Mouse (Mus musculus) MEL (cell line): ENCODE data around the gene Ednra. TPM values are rescaled to one million over a fixed set of nuclear protein-coding genes. Genes with fewer than 3 reads are reported as not detected.

Source experiments
- DNase-seq: peaks from one replicate; pipeline ENCODE4 v3.0.0; 2011; ENCODE audit warnings: low read depth, low spot score
- H3K27ac ChIP-seq: 2 replicates; pipeline ENCODE4 v1.5.1; 2012; ENCODE audit warnings: low read depth, mild to moderate bottlenecking, control low read depth, low read length, moderate library complexity; ENCODE audit not compliant: control insufficient read depth
- H3K27me3 ChIP-seq, 2 experiments: fragments of 150-350 bp in 1 of 2; sonication (generic) in 1 of 2; 2 replicates each; pipeline ENCODE4 v1.6.1; 2012; ENCODE audit warnings: low read length in 2 of 2, mild to moderate bottlenecking in 2 of 2, improper control_type of control experiment in 1 of 2, moderate library complexity in 1 of 2; ENCODE audit not compliant: insufficient read depth in 2 of 2, control insufficient read depth in 1 of 2
- H3K36me3 ChIP-seq, 2 experiments: 2 replicates each; pipeline ENCODE4 v1.6.1; 2012 to 2014; ENCODE audit warnings: low read length in 2 of 2, improper control_type of control experiment in 1 of 2, inconsistent platforms in 1 of 2, mild to moderate bottlenecking in 1 of 2; ENCODE audit not compliant: insufficient read depth in 2 of 2, control insufficient read depth in 1 of 2
- H3K4me1 ChIP-seq, 2 experiments: fragments of 150-350 bp in 1 of 2; sonication (generic) in 1 of 2; 2 replicates each; pipeline ENCODE4 v1.6.1; 2012; ENCODE audit warnings: low read length in 2 of 2, improper control_type of control experiment in 1 of 2, mild to moderate bottlenecking in 1 of 2; ENCODE audit not compliant: insufficient read depth in 2 of 2, control insufficient read depth in 1 of 2
- H3K4me3 ChIP-seq, 2 experiments: fragments of 150-350 bp in 1 of 2; sonication (generic) in 1 of 2; 2 replicates each; pipeline ENCODE4 v1.5.1; 2012; ENCODE audit warnings: low read depth in 2 of 2, low read length in 2 of 2, mild to moderate bottlenecking in 2 of 2, moderate library complexity in 2 of 2, control low read depth in 1 of 2, improper control_type of control experiment in 1 of 2; ENCODE audit not compliant: control insufficient read depth in 1 of 2, insufficient read depth in 1 of 2
- H3K79me2 ChIP-seq: 2 replicates; pipeline ENCODE4 v1.6.1; 2012; ENCODE audit warnings: mild to moderate bottlenecking, low read length, moderate library complexity; ENCODE audit not compliant: control insufficient read depth, poor library complexity, insufficient read depth
- H3K9ac ChIP-seq: 2 replicates; pipeline ENCODE4 v1.6.1; 2012; ENCODE audit warnings: low read depth, mild to moderate bottlenecking, control low read depth, low read length, moderate library complexity; ENCODE audit not compliant: control insufficient read depth, poor library complexity, severe bottlenecking
- H3K9me3 ChIP-seq: fragments of 150-350 bp; sonication (generic); replicated peaks from 2 replicates; pipeline ENCODE4 v1.6.1; 2012; ENCODE audit warnings: mild to moderate bottlenecking, low read length, improper control_type of control experiment, moderate library complexity; ENCODE audit not compliant: insufficient read depth
- CHD1 ChIP-seq: IDR thresholded peaks from 2 replicates; pipeline ENCODE4 v1.6.1; 2012; ENCODE audit warnings: low read depth, mild to moderate bottlenecking, inconsistent platforms, low read length, improper control_type of control experiment
- CTCF ChIP-seq, 3 experiments: IDR thresholded peaks in 2 of 3; conservative IDR thresholded peaks in 1 of 3; 2 replicates each; pipeline ENCODE4 v1.5.1; 2011 to 2012; ENCODE audit warnings: low read length in 3 of 3, low read depth in 2 of 3, mild to moderate bottlenecking in 2 of 3, improper control_type of control experiment in 1 of 3, inconsistent platforms in 1 of 3, mixed read lengths in 1 of 3, moderate library complexity in 1 of 3; ENCODE audit not compliant: control insufficient read depth in 1 of 3, insufficient read depth in 1 of 3, poor library complexity in 1 of 3, severe bottlenecking in 1 of 3
- E2F4 ChIP-seq: IDR thresholded peaks from 2 replicates; pipeline ENCODE4 v1.6.1; 2011; ENCODE audit warnings: low read depth, low read length, improper control_type of control experiment, borderline replicate concordance
- ELF1 ChIP-seq: IDR thresholded peaks from 2 replicates; pipeline ENCODE4 v1.6.1; 2014; ENCODE audit warnings: low read depth, mild to moderate bottlenecking, inconsistent platforms, low read length, improper control_type of control experiment, moderate library complexity
- EP300 ChIP-seq, 2 experiments: IDR thresholded peaks; 2 replicates each; pipeline ENCODE4 v1.6.1; 2011; ENCODE audit warnings: improper control_type of control experiment in 2 of 2, low read length in 2 of 2, low read depth in 1 of 2, mild to moderate bottlenecking in 1 of 2
- ETS1 ChIP-seq: IDR thresholded peaks from 2 replicates; pipeline ENCODE4 v1.6.1; 2012; ENCODE audit warnings: low read depth, mild to moderate bottlenecking, inconsistent platforms, low read length, improper control_type of control experiment, moderate library complexity
- GATA1 ChIP-seq: IDR thresholded peaks from 2 replicates; pipeline ENCODE4 v1.6.1; 2011; ENCODE audit warnings: low read depth, low read length, improper control_type of control experiment
- HCFC1 ChIP-seq: IDR thresholded peaks from 2 replicates; pipeline ENCODE4 v1.6.1; 2012; ENCODE audit warnings: low read depth, mild to moderate bottlenecking, inconsistent platforms, low read length, improper control_type of control experiment, moderate library complexity
- JUND ChIP-seq: IDR thresholded peaks from 2 replicates; pipeline ENCODE4 v1.6.1; 2011; ENCODE audit warnings: low read depth, mild to moderate bottlenecking, improper control_type of control experiment, low read length
- KAT2A ChIP-seq: conservative IDR thresholded peaks from 2 replicates; pipeline ENCODE4 v1.6.1; 2012; ENCODE audit warnings: low read depth, low read length, improper control_type of control experiment, inconsistent platforms
- MAX ChIP-seq: IDR thresholded peaks from 2 replicates; pipeline ENCODE4 v1.6.1; 2011; ENCODE audit warnings: low read length, improper control_type of control experiment
- MAZ ChIP-seq: IDR thresholded peaks from 2 replicates; pipeline ENCODE4 v1.6.1; 2012; ENCODE audit warnings: low read depth, mild to moderate bottlenecking, inconsistent platforms, low read length, improper control_type of control experiment
- MXI1 ChIP-seq: IDR thresholded peaks from 2 replicates; pipeline ENCODE4 v1.6.1; 2011; ENCODE audit warnings: mild to moderate bottlenecking, low read depth, low read length, improper control_type of control experiment
- MYC ChIP-seq: IDR thresholded peaks from 2 replicates; pipeline ENCODE4 v1.6.1; 2011; ENCODE audit warnings: low read depth, mild to moderate bottlenecking, low read length, improper control_type of control experiment, moderate library complexity
- POLR2AphosphoS5 ChIP-seq: IDR thresholded peaks from 2 replicates; pipeline ENCODE4 v1.6.1; 2012; ENCODE audit warnings: low read depth, borderline replicate concordance, mild to moderate bottlenecking, inconsistent platforms, low read length, moderate library complexity, mixed read lengths
- RCOR1 ChIP-seq: IDR thresholded peaks from 2 replicates; pipeline ENCODE4 v1.6.1; 2012; ENCODE audit warnings: low read depth, mild to moderate bottlenecking, inconsistent platforms, low read length, improper control_type of control experiment
- SIN3A ChIP-seq: IDR thresholded peaks from 2 replicates; pipeline ENCODE4 v1.6.1; 2012; ENCODE audit warnings: low read length, improper control_type of control experiment, inconsistent platforms
- SMC3 ChIP-seq: IDR thresholded peaks from 2 replicates; pipeline ENCODE4 v1.6.1; 2011; ENCODE audit warnings: low read depth, low read length, improper control_type of control experiment
- TAL1 ChIP-seq: IDR thresholded peaks from 2 replicates; pipeline ENCODE4 v1.6.1; 2012; ENCODE audit warnings: mild to moderate bottlenecking, inconsistent platforms, low read length, moderate library complexity, mixed read lengths
- TBP ChIP-seq: IDR thresholded peaks from 2 replicates; pipeline ENCODE4 v1.8.0; 2011; ENCODE audit warnings: low read depth, low read length, improper control_type of control experiment
- UBTF ChIP-seq: IDR thresholded peaks from 2 replicates; pipeline ENCODE4 v1.6.1; 2012; ENCODE audit warnings: low read depth, mild to moderate bottlenecking, inconsistent platforms, low read length, improper control_type of control experiment, moderate library complexity, borderline replicate concordance; ENCODE audit not compliant: insufficient read depth
- USF1 ChIP-seq: IDR thresholded peaks from 2 replicates; pipeline ENCODE4 v1.6.1; 2014; ENCODE audit warnings: low read depth, mild to moderate bottlenecking, inconsistent platforms, low read length, improper control_type of control experiment, moderate library complexity
- USF2 ChIP-seq, 2 experiments: IDR thresholded peaks; 2 replicates each; pipeline ENCODE4 v1.6.1; 2011 to 2012; ENCODE audit warnings: improper control_type of control experiment in 2 of 2, low read length in 2 of 2, borderline replicate concordance in 1 of 2, inconsistent platforms in 1 of 2, low read depth in 1 of 2, mild to moderate bottlenecking in 1 of 2; ENCODE audit not compliant: insufficient read depth in 1 of 2
- ZC3H11A ChIP-seq: IDR thresholded peaks from 2 replicates; pipeline ENCODE4 v1.6.1; 2012; ENCODE audit warnings: low read depth, mild to moderate bottlenecking, inconsistent platforms, low read length, improper control_type of control experiment
- ZMIZ1 ChIP-seq: IDR thresholded peaks from 2 replicates; pipeline ENCODE4 v1.6.1; 2012; ENCODE audit warnings: low read depth, mild to moderate bottlenecking, inconsistent platforms, low read length, improper control_type of control experiment, moderate library complexity
- ZNF384 ChIP-seq: IDR thresholded peaks from 2 replicates; pipeline ENCODE4 v1.6.1; 2012; ENCODE audit warnings: low read depth, mild to moderate bottlenecking, inconsistent platforms, low read length, improper control_type of control experiment
- polyA plus RNA-seq, 2 experiments: library from polyadenylated mRNA; stranded (reverse) in 1 of 2; unstranded in 1 of 2; fragments of >175 nt in 1 of 2; fragments of >200 nt in 1 of 2; gene quantifications; 2 replicates each; pipeline versions ENCODE4 v1.2.1 to v1.2.4; 2012; ENCODE audit warnings: low replicate concordance in 2 of 2, low read depth in 1 of 2; ENCODE audit not compliant: insufficient read length in 2 of 2, insufficient read depth in 1 of 2, missing spikeins in 1 of 2
- total RNA-seq: library from RNA; depleted of rRNA; stranded (reverse); fragments of 300-350 nt; gene quantifications from 2 replicates; pipeline ENCODE4 v1.2.3, GENCODE M21; 2012

Ednra gene
- total and polyA plus RNA-seq, 3 experiments, result not detected

DNA sequence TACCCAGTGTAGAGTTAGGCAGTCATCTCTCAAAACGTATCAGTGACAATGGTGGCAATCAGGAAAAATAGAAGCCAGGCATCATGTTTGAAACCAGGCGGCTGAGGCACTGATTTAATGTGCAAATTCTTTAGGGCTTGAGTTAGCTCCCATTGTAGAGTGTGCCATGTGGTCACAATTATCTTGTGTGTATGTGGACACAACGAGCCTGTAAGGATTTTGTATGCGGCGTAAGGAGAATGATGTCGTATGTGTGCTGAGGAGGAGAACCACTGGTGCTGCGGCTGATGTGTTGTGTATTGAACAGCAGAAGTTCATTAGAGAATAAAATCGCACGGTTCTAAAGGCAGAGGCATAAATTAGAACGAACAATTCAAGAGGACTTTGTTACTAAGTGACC is 26.2 kb downstream of the Ednra start:
- H3K36me3 ChIP-seq, result no peaks in the 10 kb centered on the region
- no peak for DNase-seq
- no peak overlapping the region for H3K27ac ChIP-seq
- no peaks in the 10 kb centered on the region for H3K4me1 ChIP-seq
- H3K9ac ChIP-seq, result no peak overlapping the region
- H3K79me2 ChIP-seq, result no peaks in the 10 kb centered on the region
- H3K9me3 ChIP-seq, result no peaks in the 10 kb centered on the region
- no peak overlapping the region for H3K4me3 ChIP-seq
- no peak for TF ChIP-seq RCOR1
- no peak for TF ChIP-seq GATA1
- no peak for TF ChIP-seq CTCF (IDR thresholded peaks at IDR 0.05 in 2 of 3, conservative IDR thresholded peaks at IDR 0.05 in 1 of 3; ENCODE audit: control insufficient read depth in 1 of 3, insufficient read depth in 1 of 3, low read depth in 2 of 3, low read length in 3 of 3, poor library complexity in 1 of 3, severe bottlenecking in 1 of 3)
- no peak for TF ChIP-seq CHD1
- no peak for TF ChIP-seq SMC3
- TF ChIP-seq KAT2A, result no peak
- no peak for TF ChIP-seq ZNF384
- TF ChIP-seq POLR2AphosphoS5, result no peak
- TF ChIP-seq SIN3A, result no peak
- TF ChIP-seq UBTF, result no peak
- TF ChIP-seq E2F4, result no peak
- no peak for TF ChIP-seq MAZ
- no peak for TF ChIP-seq ETS1
- TF ChIP-seq ZMIZ1, result no peak
- no peak for TF ChIP-seq MAX
- TF ChIP-seq USF2 (IDR thresholded peaks at IDR 0.05; ENCODE audit: borderline replicate concordance in 1 of 2, insufficient read depth in 1 of 2, low read depth in 1 of 2, low read length in 2 of 2), result no peak
- TF ChIP-seq MYC, result no peak
- no peak for TF ChIP-seq USF1
- no peaks in the 10 kb centered on the region for H3K27me3 ChIP-seq

DNA sequence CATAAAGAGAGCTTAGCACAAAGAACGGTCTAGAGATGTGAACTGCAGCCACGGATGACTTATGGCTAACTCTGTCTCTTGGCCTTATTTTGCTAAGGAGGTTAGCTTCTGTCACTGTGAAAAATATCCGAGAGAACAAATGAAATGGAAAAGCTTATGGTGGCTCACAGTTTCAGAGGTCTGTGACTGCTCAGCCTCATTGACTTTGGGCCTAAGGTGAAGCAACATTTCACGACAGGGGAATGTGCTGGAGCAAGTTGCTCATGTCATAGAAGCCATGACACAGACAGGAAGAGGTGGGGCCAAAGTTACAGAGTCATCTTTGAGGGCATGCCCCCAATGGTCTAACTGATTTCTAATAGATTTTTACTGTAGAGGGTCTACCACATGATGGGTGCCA is 28.1 kb downstream of the Ednra start:
- Histone ChIP-seq H3K27me3 (0 out of 4 replicates have a peak, but pooled peaks cover 0 to 1% of the 10 kb centered on the region in 2 experiments), H3K79me2 (no peaks in the 10 kb centered on the region), H3K4me3 (no peak overlapping the region), H3K4me1 (no peaks in the 10 kb centered on the region), H3K9me3 (no peaks in the 10 kb centered on the region), H3K36me3 (no peaks in the 10 kb centered on the region), H3K9ac (no peak overlapping the region), H3K27ac (no peak overlapping the region)
- TF ChIP-seq ZC3H11A, result no peak
- no peak for TF ChIP-seq MYC
- no peak for TF ChIP-seq EP300 (IDR thresholded peaks at IDR 0.05; ENCODE audit: low read depth in 1 of 2, low read length in 2 of 2)
- no peak for TF ChIP-seq TBP
- no peak for TF ChIP-seq KAT2A
- TF ChIP-seq ELF1, result no peak
- no peak for TF ChIP-seq TAL1
- TF ChIP-seq HCFC1, result no peak
- no peak for TF ChIP-seq ZNF384
- TF ChIP-seq CHD1, result no peak
- TF ChIP-seq RCOR1, result no peak
- TF ChIP-seq ETS1, result no peak
- no peak for TF ChIP-seq GATA1
- no peak for TF ChIP-seq POLR2AphosphoS5
- no peak for TF ChIP-seq JUND
- no peak for TF ChIP-seq MXI1
- no peak for DNase-seq
